ENCODE assay signal across 8 mouse cellular contexts in genomic region chr3:52754978-52755377, GRCm38 (mm10).
DNase-seq lines count a peak whose midpoint lies in the region; ATAC-seq and TF ChIP-seq lines count a peak whose summit lies in the region.
"Had no signal": no experiment of that assay in that cellular context is flagged by ENCODE, and none has a peak within 500 bp of the region (broad histone marks: within the 10 kb centered on the region; RNA-seq: fewer than 3 reads in every experiment).

No protein-coding gene starts in this region.

- H3K4me3 ChIP-seq in intestine, postnatal 0 days (ENCODE audit: low read depth, low read length) = no peak overlapping the region

- no peak for ATAC-seq in intestine, postnatal 0 days

- TF ChIP-seq CTCF in intestine, postnatal 0 days (IDR thresholded peaks at IDR 0.05; ENCODE audit: low read depth) = no peak

- DNase-seq in spleen, adult 12 weeks (ENCODE audit: low spot score) = peak; percentile 8
- no peak for DNase-seq in spleen, postnatal 4 days (ENCODE audit: low spot score in 2 of 2)
- DNase-seq in kidney, adult 18-20 months = peak; percentile 55
- DNase-seq in kidney, postnatal 4 days = peak; percentile 70 to 79
- DNase-seq in layer of hippocampus, adult 9-11 months = no peak
- DNase-seq in cerebellum, postnatal 25 days = no peak
- DNase-seq: cerebellum, postnatal 10 days had no signal

- no peaks in the 10 kb centered on the region for H3K9me3 ChIP-seq in intestine, postnatal 0 days (ENCODE audit: control insufficient read depth)

- 32% methylated on average over 6 of the region's 6 CpGs for WGBS in intestine, postnatal 0 days

- H3K9ac ChIP-seq in intestine, postnatal 0 days (ENCODE audit: low read depth, low read length) = no peak overlapping the region

- H3K27ac ChIP-seq in intestine, postnatal 0 days (ENCODE audit: low read depth, low read length) = no peak overlapping the region

- H3K36me3 ChIP-seq in intestine, postnatal 0 days (ENCODE audit: control insufficient read depth, insufficient read depth) = no peaks in the 10 kb centered on the region

- H3K4me1 ChIP-seq in intestine, postnatal 0 days (replicated peaks; ENCODE audit: control insufficient read depth, insufficient read depth, low read length) = peaks cover 11% of the 10 kb centered on the region; the same call in 1 of the 2 replicates

- no peaks in the 10 kb centered on the region for H3K27me3 ChIP-seq in intestine, postnatal 0 days (replicated peaks; ENCODE audit: control insufficient read depth, insufficient read depth, low read length)

- no peak overlapping the region for H3K4me2 ChIP-seq in intestine, postnatal 0 days (replicated peaks; ENCODE audit: low read depth)

Comparison
In these comparisons a context has a peak if more than half of its experiments do, and no peak if none do; other contexts are left out.
1. DNase-seq: peak in spleen, adult 12 weeks (single experiment), kidney, adult 18-20 months (single experiment) and kidney, postnatal 4 days (2 of 2); none in spleen, postnatal 4 days (0 of 2), layer of hippocampus, adult 9-11 months (single experiment) and cerebellum, postnatal 25 days (0 of 2).